Mouse (Mus musculus): ENCODE results near the gene Jun. TPM values are rescaled to one million over a fixed set of nuclear protein-coding genes. Genes with fewer than 3 reads are reported as not detected.

Jun gene
- 10 to 100 TPM; 38.0 to 39.8 TPM for total RNA-seq (2021)

- peak; percentile 99 to 100 for DNase-seq (ENCODE audit: extremely low spot score in 1 of 2, low spot score in 2 of 2)
- intact Hi-C loops (cut with DNase I) = loop anchor here (2.0 to 10.0 kb wide), 4 partner anchors 110 to 819 kb away; partner anchors contain the start of gene Fggy
Observed at GRCm38 (mm10) chr4:95052025-95052899, at the start of gene Jun. Jun (minus strand) TSS chr4:95052222.

- DNase-seq (ENCODE audit: extremely low spot score in 1 of 2, low spot score in 2 of 2) = no peak
- intact Hi-C loops (cut with DNase I) = no loop called here
Observed at GRCm38 (mm10) chr4:95101684-95102083, 49.7 kb upstream of the Jun start.

- DNase-seq (ENCODE audit: extremely low spot score in 1 of 2, low spot score in 2 of 2) = no peak
- intact Hi-C loops (cut with DNase I) = no loop called here
Observed at GRCm38 (mm10) chr4:95100694-95101093, 48.7 kb upstream of the Jun start.

GRCm38 (mm10) chr4:95099373-95099772 lies 47.4 kb upstream of the Jun start:
- intact Hi-C loops (cut with DNase I) = no loop called here
- no peak for DNase-seq (ENCODE audit: extremely low spot score in 1 of 2, low spot score in 2 of 2)

- DNase-seq (ENCODE audit: extremely low spot score in 1 of 2, low spot score in 2 of 2) = no peak
- intact Hi-C loops (cut with DNase I) = no loop called here
Observed at GRCm38 (mm10) chr4:95098722-95099097, 46.7 kb upstream of the Jun start.

GRCm38 (mm10) chr4:95097942-95098721 lies 46.1 kb upstream of the Jun start:
- DNase-seq (ENCODE audit: extremely low spot score in 1 of 2, low spot score in 2 of 2) = no peak
- intact Hi-C loops (cut with DNase I) = no loop called here

- no peak for DNase-seq (ENCODE audit: extremely low spot score in 1 of 2, low spot score in 2 of 2)
- intact Hi-C loops (cut with DNase I) = no loop called here
Observed at GRCm38 (mm10) chr4:95096731-95097130, 44.7 kb upstream of the Jun start.

GRCm38 (mm10) chr4:95095911-95096310 lies 43.9 kb upstream of the Jun start:
- intact Hi-C loops (cut with DNase I) = no loop called here
- no peak for DNase-seq (ENCODE audit: extremely low spot score in 1 of 2, low spot score in 2 of 2)

GRCm38 (mm10) chr4:95095355-95095754 lies 43.3 kb upstream of the Jun start:
- intact Hi-C loops (cut with DNase I) = no loop called here
- DNase-seq (ENCODE audit: extremely low spot score in 1 of 2, low spot score in 2 of 2) = no peak

GRCm38 (mm10) chr4:95094700-95095113 lies 42.7 kb upstream of the Jun start:
- intact Hi-C loops (cut with DNase I) = no loop called here
- DNase-seq (ENCODE audit: extremely low spot score in 1 of 2, low spot score in 2 of 2) = no peak

GRCm38 (mm10) chr4:95093615-95094014 lies 41.6 kb upstream of the Jun start:
- intact Hi-C loops (cut with DNase I) = no loop called here
- no peak for DNase-seq (ENCODE audit: extremely low spot score in 1 of 2, low spot score in 2 of 2)

- intact Hi-C loops (cut with DNase I) = no loop called here
- no peak for DNase-seq (ENCODE audit: extremely low spot score in 1 of 2, low spot score in 2 of 2)
Observed at GRCm38 (mm10) chr4:95092516-95092915, 40.5 kb upstream of the Jun start.

GRCm38 (mm10) chr4:95091536-95091935 lies 39.5 kb upstream of the Jun start:
- intact Hi-C loops (cut with DNase I) = no loop called here
- DNase-seq (ENCODE audit: extremely low spot score in 1 of 2, low spot score in 2 of 2) = no peak

GRCm38 (mm10) chr4:95089968-95090367 lies 37.9 kb upstream of the Jun start:
- intact Hi-C loops (cut with DNase I) = no loop called here
- DNase-seq (ENCODE audit: extremely low spot score in 1 of 2, low spot score in 2 of 2) = no peak

- DNase-seq (ENCODE audit: extremely low spot score in 1 of 2, low spot score in 2 of 2) = no peak
- intact Hi-C loops (cut with DNase I) = no loop called here
Observed at GRCm38 (mm10) chr4:95089053-95089452, 37.0 kb upstream of the Jun start.

- DNase-seq (ENCODE audit: extremely low spot score in 1 of 2, low spot score in 2 of 2) = no peak
- intact Hi-C loops (cut with DNase I) = no loop called here
Observed at GRCm38 (mm10) chr4:95083957-95084356, 31.9 kb upstream of the Jun start.

GRCm38 (mm10) chr4:95083191-95083729 lies 31.2 kb upstream of the Jun start:
- intact Hi-C loops (cut with DNase I) = no loop called here
- DNase-seq (ENCODE audit: extremely low spot score in 1 of 2, low spot score in 2 of 2) = no peak

- intact Hi-C loops (cut with DNase I) = no loop called here
Observed at GRCm38 (mm10) chr4:95082481-95083088, 30.6 kb upstream of the Jun start.

GRCm38 (mm10) chr4:95081632-95082031 lies 29.6 kb upstream of the Jun start:
- DNase-seq (ENCODE audit: extremely low spot score in 1 of 2, low spot score in 2 of 2) = no peak
- intact Hi-C loops (cut with DNase I) = no loop called here

More at GRCm38 (mm10) chr4:95082481-95083088, 30.6 kb upstream of the Jun start:
- DNase-seq (ENCODE audit: extremely low spot score in 1 of 2, low spot score in 2 of 2) = peak in 1 of 2 experiments; percentile 48
